Mouse (Mus musculus) fat pad, adult 2 months (tissue): ENCODE measurements at regions not wholly inside any gene's neighbourhood (a gene's known extent, or its start where the extent isn't known, plus 50 kb on each side); places are given as distances from the start of the nearest gene placed in this dataset.

Source experiments
- DNase-seq: peaks from one replicate; pipeline ENCODE4 v3.0.0-alpha.2; 2011; ENCODE audit warnings: low read depth, low spot score; ENCODE audit errors: extremely low read depth

DNA sequence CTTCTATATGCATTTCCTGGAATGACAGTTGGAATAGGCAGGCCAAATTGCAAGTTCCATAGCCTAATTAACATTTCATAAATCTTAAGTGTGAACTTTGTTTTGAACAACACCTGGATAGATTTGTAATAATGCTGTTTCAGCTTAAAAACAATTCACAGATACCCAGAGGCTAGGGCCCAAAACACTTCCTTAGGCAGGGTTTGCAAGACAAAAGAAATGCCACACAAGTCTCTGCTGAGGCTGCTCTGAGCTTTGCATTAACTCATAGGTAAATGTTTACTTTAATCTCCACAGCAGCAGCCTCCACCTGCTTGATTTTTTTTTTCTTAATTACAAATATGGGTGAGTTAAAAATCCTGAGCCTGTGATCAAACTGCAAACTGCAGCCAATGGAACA is 118.4 kb downstream of the Gnat3 start:
- no peak for DNase-seq

DNA sequence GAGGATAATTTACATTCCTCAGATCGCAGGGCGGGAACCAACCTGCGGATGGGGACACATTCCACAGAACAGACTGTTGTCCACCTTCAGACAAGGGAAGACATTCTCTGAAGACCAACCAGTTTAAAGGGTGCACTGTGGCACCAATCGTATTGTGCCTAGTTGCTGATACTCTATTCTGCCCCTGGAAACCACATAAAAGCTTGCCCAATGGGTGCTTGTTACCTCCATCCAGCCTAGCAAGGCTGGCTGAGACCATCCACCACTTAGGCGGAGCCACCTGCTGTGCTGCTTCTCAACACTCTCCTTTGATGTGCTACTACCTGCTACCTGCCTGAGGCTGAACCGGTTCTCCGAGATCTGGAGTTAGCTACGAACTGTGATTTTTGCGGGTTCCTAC is 119.9 kb downstream of the Gnat3 start:
- no peak for DNase-seq

DNA sequence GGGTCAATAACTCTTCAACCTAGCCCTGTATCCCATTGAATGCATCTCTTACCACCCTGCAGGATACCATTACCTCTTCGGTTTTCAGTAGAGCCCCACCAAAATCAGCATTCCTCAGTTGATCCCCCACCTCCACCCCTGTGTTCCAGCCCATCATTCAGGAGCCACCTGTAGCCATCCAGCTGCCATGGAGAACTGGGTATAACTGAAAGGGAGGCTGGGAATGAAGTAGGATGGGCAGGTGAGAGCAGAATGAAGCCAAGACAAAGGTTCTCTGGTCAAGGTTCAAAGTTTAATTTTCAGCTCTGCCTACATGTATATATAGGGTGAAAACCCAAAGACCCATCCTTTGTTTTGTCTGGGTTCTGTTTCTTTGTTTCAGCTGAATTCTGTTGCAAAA is 121.4 kb downstream of the Gnat3 start:
- DNase-seq: no peak

DNA sequence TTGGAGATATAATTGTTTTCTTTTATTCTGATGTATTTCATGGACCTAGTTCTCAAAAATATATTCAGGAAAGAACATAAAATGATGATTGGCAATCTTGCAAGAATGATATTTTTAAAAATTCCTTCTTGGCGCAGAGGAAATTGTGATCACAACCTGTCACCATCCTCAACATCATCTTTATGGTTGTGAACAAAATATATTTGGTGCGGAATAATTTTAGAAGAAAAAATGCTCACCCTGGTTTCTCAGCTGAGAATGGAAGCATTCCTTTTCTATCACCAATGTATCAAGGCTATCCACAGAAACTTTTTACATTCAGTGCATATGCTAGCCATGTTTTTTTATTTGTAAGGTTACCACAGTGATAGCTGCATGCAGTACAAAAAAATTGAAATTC is 123.1 kb downstream of the Gnat3 start:
- DNase-seq: no peak

DNA sequence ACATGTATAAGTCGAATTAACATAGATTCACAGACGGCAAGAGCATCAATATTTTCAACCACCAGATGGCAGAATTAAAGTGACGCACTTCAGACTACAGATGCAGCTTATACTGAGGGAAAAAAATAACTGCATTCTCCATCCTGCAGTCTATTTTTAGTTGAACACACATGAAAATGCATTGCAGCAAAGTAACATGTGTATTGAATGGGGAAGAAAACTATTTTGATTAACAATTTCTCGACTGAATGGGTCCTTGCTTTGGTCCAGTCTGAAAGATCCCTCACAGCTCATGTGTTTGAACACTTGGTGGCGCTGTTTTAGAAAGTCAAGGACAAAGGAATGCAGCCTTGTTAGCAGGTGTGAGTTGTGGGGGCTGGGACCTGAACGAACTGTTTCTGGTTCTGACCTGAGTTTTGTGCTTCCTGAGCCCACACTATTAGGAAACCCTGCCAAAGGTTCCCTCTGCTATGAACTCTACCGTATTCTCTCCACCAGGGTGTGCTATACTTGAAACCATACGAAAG is 125.6 kb downstream of the Gnat3 start:
- DNase-seq: peak; percentile 8

DNA sequence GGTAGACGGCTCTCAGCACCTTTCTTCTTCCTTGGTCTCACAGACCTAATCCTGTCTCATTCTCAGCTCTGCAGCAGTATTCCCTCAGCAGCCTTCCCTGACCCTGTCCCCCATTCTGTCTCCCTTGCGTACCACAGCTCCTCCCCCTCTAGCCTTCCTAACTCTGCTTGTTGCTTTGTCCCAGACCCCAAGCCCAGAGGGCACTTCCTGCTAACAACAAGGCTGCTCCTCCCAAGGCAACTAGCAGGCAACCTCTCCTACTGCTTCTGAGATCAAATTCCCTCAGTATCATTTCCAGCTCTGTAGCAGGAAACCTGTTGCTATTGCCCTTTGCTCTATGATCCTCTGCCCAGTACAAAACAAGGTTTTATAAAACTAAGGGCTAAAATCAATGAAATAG is 127.6 kb downstream of the Gnat3 start:
- DNase-seq: no peak

DNA sequence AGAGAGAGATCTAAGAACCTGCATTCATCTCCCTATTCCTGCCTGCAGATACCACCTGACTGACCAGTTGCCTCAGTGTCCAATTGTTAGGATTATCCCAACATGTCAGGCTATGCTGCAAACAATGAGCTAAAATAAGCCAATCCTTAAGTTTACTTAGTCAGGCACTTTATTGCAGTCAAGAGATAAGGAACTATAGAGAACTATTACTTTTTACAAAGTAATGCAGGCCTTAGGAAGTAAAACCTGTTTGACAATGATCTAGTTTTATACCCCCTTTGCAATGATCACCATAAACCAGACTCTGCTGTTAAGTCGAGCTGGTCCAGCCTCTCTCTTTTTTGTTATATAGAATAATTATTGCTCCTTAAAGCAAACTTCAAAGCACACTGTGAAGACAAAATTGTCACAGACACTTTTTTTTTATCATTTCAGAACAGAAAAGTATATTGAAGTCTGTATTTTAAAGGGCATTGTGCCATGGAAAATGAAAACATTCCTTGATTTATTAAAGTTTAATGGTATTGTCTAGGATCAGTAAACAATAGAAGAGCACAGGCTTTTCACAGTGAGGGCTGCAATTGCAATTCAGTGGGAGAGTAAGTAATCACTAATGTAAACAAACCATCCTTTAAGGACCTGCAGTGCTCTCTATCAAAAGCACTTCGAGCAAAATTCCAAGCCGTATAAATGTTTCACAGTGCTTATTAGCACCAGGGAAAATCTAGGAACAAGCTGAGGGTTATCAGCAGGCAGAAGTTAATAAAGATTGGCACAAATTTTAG is 152.7 kb downstream of the Gnat3 start:
- DNase-seq: no peak

DNA sequence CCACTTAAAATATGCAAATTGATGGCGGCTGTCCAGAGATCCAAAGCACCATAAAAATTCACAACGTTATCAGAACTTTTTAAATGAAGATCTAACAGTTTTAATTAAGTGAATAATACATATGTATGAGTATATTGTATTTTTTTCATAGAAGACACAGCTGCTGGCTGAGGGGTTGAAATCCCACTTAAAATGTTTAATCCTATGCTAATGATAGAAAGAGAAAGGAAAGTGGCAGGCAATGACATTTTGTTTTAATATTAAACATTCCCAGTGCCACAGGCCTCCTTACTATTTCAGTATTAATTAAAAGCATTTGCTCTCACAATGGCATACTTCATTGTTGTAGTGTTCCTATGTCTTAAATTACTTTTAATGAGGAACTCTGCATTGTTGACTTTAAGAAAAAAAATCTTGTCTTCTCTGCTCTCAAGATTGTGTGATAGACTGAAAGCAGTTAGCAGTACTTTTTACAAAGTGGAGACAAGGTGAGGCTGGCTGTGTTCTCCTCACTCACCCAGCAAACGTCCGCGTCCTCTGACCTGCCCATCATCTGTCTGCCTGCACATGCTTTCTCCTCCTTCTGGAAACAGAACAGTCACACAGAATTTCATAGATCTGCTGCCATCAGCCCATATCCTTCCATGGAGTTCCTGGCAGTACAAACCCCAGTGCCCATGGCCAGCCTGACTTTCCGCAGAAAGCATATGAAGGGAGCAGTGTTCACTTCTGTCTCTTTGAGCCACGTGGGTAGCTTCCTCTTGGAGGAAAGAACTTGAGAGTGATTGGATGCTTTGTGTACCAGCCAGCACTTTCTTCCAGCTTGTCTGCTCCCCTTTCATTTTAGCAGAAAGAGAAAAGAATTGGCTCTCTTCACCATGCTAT is 173.7 kb downstream of the Gnat3 start:
- no peak for DNase-seq

DNA sequence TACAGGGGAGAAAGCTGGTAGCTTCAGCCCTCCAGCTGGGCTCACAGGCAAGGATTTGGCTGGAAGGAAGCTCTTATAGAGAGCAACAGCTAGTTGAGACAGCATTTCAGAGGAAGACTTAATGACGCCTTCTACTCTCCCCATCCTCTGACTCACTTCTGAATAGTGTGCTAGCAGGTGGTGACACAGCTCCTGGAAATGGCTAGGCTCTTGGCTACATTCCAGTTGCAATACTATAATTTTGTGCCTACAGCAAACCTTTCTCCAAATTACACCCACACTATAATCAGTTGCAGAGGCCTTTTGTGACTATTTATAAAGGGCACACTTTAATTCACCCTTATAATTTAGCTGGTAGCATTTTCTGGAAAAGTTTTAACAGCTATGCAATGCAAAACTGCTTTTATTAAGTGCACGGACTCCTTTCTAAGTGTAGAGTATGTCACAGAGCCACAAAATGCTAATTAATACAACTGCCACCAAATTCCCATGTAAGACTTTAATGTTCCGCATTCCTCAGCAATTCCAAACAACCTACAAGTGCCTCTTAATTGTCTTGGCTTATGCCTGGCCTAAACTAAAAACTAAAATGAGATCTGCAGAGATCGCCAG is 175.2 kb downstream of the Gnat3 start:
- peak; percentile 52 for DNase-seq

DNA sequence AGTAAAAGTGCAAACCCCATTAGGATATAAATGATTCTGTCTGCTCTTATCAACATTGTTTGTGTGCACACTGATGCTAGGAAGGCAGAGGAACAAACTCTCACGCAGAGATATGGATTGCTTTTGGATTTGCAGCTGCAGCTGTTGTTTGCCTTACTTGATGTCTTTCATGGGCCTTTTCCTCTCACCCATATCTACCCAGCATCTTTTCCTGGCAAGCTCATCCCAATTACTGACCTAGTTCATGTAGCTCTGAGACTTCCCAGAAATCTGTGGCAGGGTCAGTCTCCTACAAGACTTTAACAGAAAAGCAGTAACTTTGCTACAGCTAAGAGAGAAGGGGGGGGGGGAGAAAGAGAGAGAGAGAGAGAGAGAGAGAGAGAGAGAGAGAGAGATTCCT is 189.9 kb downstream of the Gnat3 start:
- no peak for DNase-seq

DNA sequence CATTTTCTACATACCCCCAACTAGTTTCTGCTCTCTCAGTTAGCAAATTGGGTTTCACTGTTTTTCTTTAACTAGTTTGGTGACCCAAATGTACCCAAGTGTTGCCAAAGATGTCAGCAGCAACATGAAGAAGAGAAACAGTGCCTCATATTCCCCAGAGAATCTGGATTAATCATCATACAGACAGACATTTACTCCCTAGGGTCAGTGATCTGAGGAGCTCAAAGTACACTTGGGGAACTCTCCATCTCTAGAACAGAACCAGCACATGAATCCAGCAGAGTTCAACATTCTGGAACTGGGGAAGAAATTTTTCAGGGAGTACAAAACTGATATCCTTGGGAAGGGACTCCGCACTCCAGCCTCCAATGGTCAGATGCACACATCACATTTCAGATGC is 191.4 kb downstream of the Gnat3 start:
- DNase-seq: no peak

DNA sequence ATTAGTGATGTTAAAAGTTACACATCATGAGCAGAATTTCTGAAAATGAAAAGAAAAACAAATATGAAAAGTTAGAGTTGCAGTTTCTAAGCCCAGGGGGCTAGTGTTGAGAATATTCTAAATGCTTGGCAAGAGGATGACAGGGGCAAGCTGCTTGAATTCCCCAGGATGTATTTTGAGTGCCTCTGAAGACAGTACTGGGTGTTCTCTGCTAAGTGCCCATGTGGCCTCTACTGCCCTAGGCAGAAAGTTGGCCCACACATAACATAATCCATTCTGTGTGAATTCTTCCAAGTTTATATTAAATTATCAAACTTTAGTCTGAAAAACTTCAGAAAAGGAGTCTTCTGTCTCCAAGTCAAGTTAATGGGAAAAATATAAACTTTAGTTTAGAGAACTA is 196.6 kb downstream of the Gnai1 start:
- no peak for DNase-seq

DNA sequence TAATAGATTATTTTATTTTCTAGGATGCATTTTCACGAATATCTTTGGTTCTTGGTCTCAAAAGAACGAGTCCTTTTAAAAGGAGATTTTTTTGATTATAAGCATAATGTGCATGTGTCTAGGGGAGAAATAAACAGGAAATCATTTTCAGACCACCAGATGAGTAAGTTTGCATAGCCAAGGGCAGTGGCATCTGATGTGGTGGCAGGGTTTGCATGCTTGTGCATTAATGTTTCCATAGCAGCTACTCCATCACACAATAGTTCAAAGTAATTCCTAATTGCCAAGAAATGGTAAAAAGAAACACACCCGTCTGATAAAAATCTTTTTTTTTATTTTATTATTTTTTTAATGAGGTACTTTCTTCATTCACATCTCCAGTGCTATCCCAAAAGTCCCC is 182.3 kb downstream of the Gnai1 start:
- no peak for DNase-seq

DNA sequence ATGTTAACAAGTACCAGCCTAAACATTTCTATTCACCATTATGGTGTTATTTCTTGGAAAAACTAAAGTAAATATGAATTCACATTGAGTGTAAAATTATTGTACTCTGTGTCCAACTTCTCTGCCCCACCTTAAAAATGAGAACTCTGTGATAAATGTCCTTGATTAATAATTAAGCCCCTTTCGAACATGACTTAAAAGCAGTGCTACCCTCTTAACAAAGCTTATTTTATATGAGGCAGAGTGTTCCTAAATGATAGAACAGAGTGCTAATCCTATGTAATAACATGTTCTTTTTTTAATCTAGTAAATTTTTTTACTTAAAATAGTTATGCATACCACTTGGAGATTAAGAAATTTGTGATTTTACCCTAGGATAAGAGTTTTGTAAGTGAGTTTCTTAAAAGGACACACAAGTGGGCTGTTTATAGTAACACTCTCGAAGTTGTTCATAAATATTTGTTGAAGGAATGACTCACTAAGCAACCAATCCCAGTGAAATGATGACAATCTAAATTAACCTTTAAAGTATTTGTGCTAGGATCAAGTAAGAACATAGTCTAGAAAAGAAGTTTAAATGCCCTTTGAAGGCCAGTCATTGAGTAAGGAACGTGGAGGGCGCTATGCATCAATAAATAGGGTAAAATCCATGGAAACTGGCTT is 148.6 kb downstream of the Gnai1 start:
- no peak for DNase-seq
